Mouse (Mus musculus): ENCODE results near the gene Ankrd13a.

GRCm38 (mm10) chr5:114780912-114781311 is 6.4 kb downstream of the Ankrd13a start:
- TF ChIP-seq EP300 (IDR thresholded peaks at IDR 0.05; ENCODE audit: low read depth) (no peak), CTCF (IDR thresholded peaks at IDR 0.05; ENCODE audit: low read depth) (no peak)
